Mouse (Mus musculus): ENCODE results near the gene Cyp1b1. TPM values are rescaled to one million over a fixed set of nuclear protein-coding genes. Genes with fewer than 3 reads are reported as not detected.

The Cyp1b1 gene
- total and polyA plus RNA-seq, 2 experiments from 2014 or later = 5.2 to 7.5 TPM

GRCm38 (mm10) chr17:79708168-79708567 lies 6.7 kb downstream of the Cyp1b1 start:
- DNase-seq (no peak), ATAC-seq (no peak)
- TF ChIP-seq CTCF (IDR thresholded peaks at IDR 0.05; ENCODE audit: low read depth) = no peak
- H3K9me3 ChIP-seq (ENCODE audit: low read length) = no peaks in the 10 kb centered on the region
- peaks cover 22% of the 10 kb centered on the region for H3K27me3 ChIP-seq (ENCODE audit: insufficient read depth, low read length)
- H3K36me3 ChIP-seq (ENCODE audit: insufficient read depth) = no peaks in the 10 kb centered on the region
- no peak overlapping the region for H3K9ac ChIP-seq
- WGBS = 11% methylated on average over 7 of the region's 7 CpGs
- no peak overlapping the region for H3K4me3 ChIP-seq (ENCODE audit: low read depth, low read length)
- 0 out of 2 replicates have a peak, but pooled peaks cover 3% of the 10 kb centered on the region for H3K4me1 ChIP-seq (ENCODE audit: insufficient read depth)
- H3K27ac ChIP-seq (ENCODE audit: low read depth, low read length) = no peak overlapping the region
- H3K4me2 ChIP-seq (ENCODE audit: low read depth) = no peak overlapping the region

DNA sequence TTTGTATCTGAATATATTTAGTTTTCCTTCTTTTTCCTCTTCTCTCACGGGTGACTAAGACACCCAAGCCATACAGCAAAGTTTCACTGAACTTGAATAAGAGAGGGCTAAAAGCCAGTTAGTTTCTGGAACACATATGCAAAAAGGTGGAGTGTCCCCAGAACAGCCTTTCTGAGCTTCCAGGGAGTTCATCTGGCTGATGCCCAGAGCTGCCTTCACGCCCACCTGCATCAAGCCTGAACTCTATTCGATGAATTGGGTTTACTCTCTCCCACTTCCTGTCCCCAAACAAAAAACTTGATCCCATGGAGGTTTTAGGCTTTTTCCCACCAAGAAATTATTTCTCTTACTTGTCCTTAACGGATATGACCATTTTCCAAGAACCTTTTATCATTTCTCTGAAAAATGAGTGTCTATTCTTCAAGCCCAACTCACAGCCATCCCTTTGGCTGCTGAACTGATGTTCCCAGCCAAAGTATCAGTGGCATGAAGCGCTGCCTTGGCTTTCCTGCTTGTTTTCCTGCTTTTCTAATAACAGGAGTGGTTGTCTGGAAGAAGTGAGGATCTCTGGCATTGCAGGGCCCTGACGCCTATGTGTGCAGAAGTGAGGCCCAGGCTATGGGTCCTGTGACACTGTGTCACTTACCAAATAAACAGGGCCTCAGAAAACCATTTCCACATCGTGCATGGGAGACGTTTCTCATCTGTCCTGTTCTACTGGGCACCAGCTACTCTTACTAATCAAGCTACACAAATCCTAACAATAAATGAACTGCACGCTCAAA lies 9.0 kb downstream of the Cyp1b1 start:
- H3K4me1 ChIP-seq (ENCODE audit: insufficient read depth) = no peaks in the 10 kb centered on the region
- H3K27me3 ChIP-seq (ENCODE audit: insufficient read depth, low read length) = peaks cover 9% of the 10 kb centered on the region; the same call in 1 of the 2 replicates
- 66% methylated on average over 9 of the region's 9 CpGs for WGBS
- TF ChIP-seq CTCF (IDR thresholded peaks at IDR 0.05; ENCODE audit: low read depth) = no peak
- no peak for DNase-seq
- no peak overlapping the region for H3K9ac ChIP-seq
- no peak overlapping the region for H3K27ac ChIP-seq (ENCODE audit: low read depth, low read length)
- H3K36me3 ChIP-seq (ENCODE audit: insufficient read depth) = no peaks in the 10 kb centered on the region
- no peaks in the 10 kb centered on the region for H3K9me3 ChIP-seq (ENCODE audit: low read length)
- no peak overlapping the region for H3K4me2 ChIP-seq (ENCODE audit: low read depth)
- no peak for ATAC-seq
- no peak overlapping the region for H3K4me3 ChIP-seq (ENCODE audit: low read depth, low read length)

GRCm38 (mm10) chr17:79700871-79701270 lies 14.0 kb downstream of the Cyp1b1 start:
- H3K36me3 ChIP-seq (ENCODE audit: insufficient read depth) = no peaks in the 10 kb centered on the region
- H3K4me1 ChIP-seq (ENCODE audit: insufficient read depth) = no peaks in the 10 kb centered on the region
- no peak overlapping the region for H3K9ac ChIP-seq
- WGBS = 75% methylated on average over 5 of the region's 5 CpGs
- H3K4me3 ChIP-seq (ENCODE audit: low read depth, low read length) = no peak overlapping the region
- H3K4me2 ChIP-seq (ENCODE audit: low read depth) = no peak overlapping the region
- DNase-seq (no peak), ATAC-seq (no peak)
- no peaks in the 10 kb centered on the region for H3K27me3 ChIP-seq (ENCODE audit: insufficient read depth, low read length)
- TF ChIP-seq CTCF (IDR thresholded peaks at IDR 0.05; ENCODE audit: low read depth) = no peak
- no peak overlapping the region for H3K27ac ChIP-seq (ENCODE audit: low read depth, low read length)
- no peaks in the 10 kb centered on the region for H3K9me3 ChIP-seq (ENCODE audit: low read length)

GRCm38 (mm10) chr17:79699197-79699596 lies 15.7 kb downstream of the Cyp1b1 start:
- H3K4me1 ChIP-seq (ENCODE audit: insufficient read depth) = no peaks in the 10 kb centered on the region
- no peaks in the 10 kb centered on the region for H3K9me3 ChIP-seq (ENCODE audit: low read length)
- H3K4me2 ChIP-seq (ENCODE audit: low read depth) = no peak overlapping the region
- H3K9ac ChIP-seq = no peak overlapping the region
- TF ChIP-seq CTCF (IDR thresholded peaks at IDR 0.05; ENCODE audit: low read depth) = peak; percentile 49
- no peaks in the 10 kb centered on the region for H3K36me3 ChIP-seq (ENCODE audit: insufficient read depth)
- ATAC-seq (no peak), DNase-seq (peak; percentile 17)
- WGBS = 38% methylated on average over 1 of the region's 1 CpGs
- no peaks in the 10 kb centered on the region for H3K27me3 ChIP-seq (ENCODE audit: insufficient read depth, low read length)
- H3K27ac ChIP-seq (ENCODE audit: low read depth, low read length) = no peak overlapping the region
- no peak overlapping the region for H3K4me3 ChIP-seq (ENCODE audit: low read depth, low read length)

- TF ChIP-seq CTCF (IDR thresholded peaks at IDR 0.05; ENCODE audit: low read depth) = no peak
- Histone ChIP-seq H3K4me2 (ENCODE audit: low read depth) (no peak overlapping the region), H3K4me1 (ENCODE audit: insufficient read depth) (no peaks in the 10 kb centered on the region), H3K4me3 (ENCODE audit: low read depth, low read length) (no peak overlapping the region), H3K9me3 (ENCODE audit: low read length) (no peaks in the 10 kb centered on the region), H3K27me3 (ENCODE audit: insufficient read depth, low read length) (no peaks in the 10 kb centered on the region), H3K36me3 (ENCODE audit: insufficient read depth) (no peaks in the 10 kb centered on the region), H3K9ac (no peak overlapping the region), H3K27ac (ENCODE audit: low read depth, low read length) (no peak overlapping the region)
- ATAC-seq (no peak), DNase-seq (no peak)
- WGBS = 82% methylated on average over 6 of the region's 6 CpGs
Measured at GRCm38 (mm10) chr17:79695541-79695940, 19.3 kb downstream of the Cyp1b1 start.

DNA sequence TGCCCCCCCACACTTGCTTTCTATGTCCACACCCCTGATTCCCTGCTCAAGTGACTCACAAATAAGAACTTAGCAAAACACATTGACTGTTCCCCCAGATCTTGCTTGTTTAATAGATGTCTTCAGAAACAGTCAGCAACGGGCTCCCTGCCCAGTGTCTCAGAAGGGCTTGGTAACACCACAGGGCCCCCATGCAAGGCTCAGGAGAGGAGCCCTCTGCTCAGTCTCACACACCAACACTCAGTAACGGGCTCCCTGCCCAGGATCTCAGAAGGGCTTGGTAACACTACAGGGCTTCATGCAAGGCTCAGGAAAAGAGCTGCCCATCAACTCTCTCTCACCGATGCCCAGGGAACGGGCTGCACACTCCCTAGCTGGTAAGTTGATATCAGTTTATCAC lies 19.8 kb downstream of the Cyp1b1 start:
- Histone ChIP-seq H3K9ac (no peak overlapping the region), H3K27ac (ENCODE audit: low read depth, low read length) (no peak overlapping the region), H3K27me3 (ENCODE audit: insufficient read depth, low read length) (no peaks in the 10 kb centered on the region), H3K4me1 (ENCODE audit: insufficient read depth) (no peaks in the 10 kb centered on the region), H3K4me3 (ENCODE audit: low read depth, low read length) (no peak overlapping the region), H3K36me3 (ENCODE audit: insufficient read depth) (no peaks in the 10 kb centered on the region), H3K9me3 (ENCODE audit: low read length) (no peaks in the 10 kb centered on the region), H3K4me2 (ENCODE audit: low read depth) (no peak overlapping the region)
- DNase-seq (no peak), ATAC-seq (peak; percentile 64; the same call in 1 of the 2 replicates)
- no peak for TF ChIP-seq CTCF (IDR thresholded peaks at IDR 0.05; ENCODE audit: low read depth)
- 71% methylated on average over 4 of the region's 4 CpGs for WGBS

DNA sequence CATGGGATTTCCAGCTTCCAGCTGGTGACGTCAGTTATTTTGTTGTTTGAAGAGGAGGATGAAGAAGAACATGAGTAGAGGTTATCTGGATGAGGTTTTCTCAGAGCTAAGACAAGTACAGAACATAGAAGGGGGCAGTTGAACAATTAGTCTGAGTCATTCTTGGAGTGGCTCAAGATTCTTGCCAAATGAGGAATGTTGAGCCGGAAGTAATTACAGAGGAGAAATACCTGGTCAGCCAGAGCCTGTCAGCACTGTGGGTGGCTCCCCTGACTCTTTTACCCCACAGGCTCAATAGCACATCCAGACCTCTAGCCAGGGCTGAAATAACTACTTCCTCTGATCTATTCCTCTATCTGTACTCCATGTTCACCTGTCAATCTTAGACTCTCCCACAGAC lies 44.0 kb downstream of the Cyp1b1 start:
- Histone ChIP-seq H3K36me3 (ENCODE audit: insufficient read depth) (no peaks in the 10 kb centered on the region), H3K9ac (no peak overlapping the region), H3K27me3 (ENCODE audit: insufficient read depth, low read length) (no peaks in the 10 kb centered on the region), H3K4me2 (ENCODE audit: low read depth) (no peak overlapping the region), H3K4me3 (ENCODE audit: low read depth, low read length) (no peak overlapping the region), H3K4me1 (ENCODE audit: insufficient read depth) (no peaks in the 10 kb centered on the region), H3K9me3 (ENCODE audit: low read length) (no peaks in the 10 kb centered on the region), H3K27ac (ENCODE audit: low read depth, low read length) (no peak overlapping the region)
- 78% methylated on average over 2 of the region's 2 CpGs for WGBS
- no peak for TF ChIP-seq CTCF (IDR thresholded peaks at IDR 0.05; ENCODE audit: low read depth)
- DNase-seq (no peak), ATAC-seq (no peak)
